In genomic region chr5:114774403-114775051, GRCm38 (mm10) we compare ENCODE assay signal across 7 mouse cellular contexts. TPM values are rescaled to one million over a fixed set of nuclear protein-coding genes. Genes with fewer than 3 reads are reported as not detected.
DNase-seq lines count a peak whose midpoint lies in the region; ATAC-seq lines count a peak whose summit lies in the region.

TSS of gene Ankrd13a (plus strand) at chr5:114774677.

- peak within 1 kb of the TSS; percentile 92 for H3K27ac ChIP-seq in embryonic facial prominence, embryonic 12.5 days
- peak within 1 kb of the TSS; percentile 91 for H3K27ac ChIP-seq in limb, embryonic 11.5 days (replicated peaks; ENCODE audit: low read depth, low read length)
- H3K27ac ChIP-seq in midbrain, embryonic 14.5 days (replicated peaks; ENCODE audit: low read depth, low read length), result peak within 1 kb of the TSS; percentile 95

- peak within 1 kb of the TSS; percentile 99 for H3K4me3 ChIP-seq in embryonic facial prominence, embryonic 12.5 days
- H3K4me3 ChIP-seq in limb, embryonic 11.5 days (ENCODE audit: low read depth, low read length), result peak within 1 kb of the TSS; percentile 94
- peak within 1 kb of the TSS; percentile 97 for H3K4me3 ChIP-seq in midbrain, embryonic 14.5 days (replicated peaks; ENCODE audit: low read depth, low read length)

- no peaks in the 10 kb centered on the region for H3K36me3 ChIP-seq in embryonic facial prominence, embryonic 12.5 days
- H3K36me3 ChIP-seq in limb, embryonic 11.5 days (ENCODE audit: control insufficient read depth, insufficient read depth, low read length), result no peaks in the 10 kb centered on the region
- H3K36me3 ChIP-seq in midbrain, embryonic 14.5 days (ENCODE audit: control insufficient read depth, insufficient read depth, low read length), result no peaks in the 10 kb centered on the region

- peaks cover 18% of the 10 kb centered on the region for H3K4me1 ChIP-seq in embryonic facial prominence, embryonic 12.5 days
- H3K4me1 ChIP-seq in limb, embryonic 11.5 days (ENCODE audit: control insufficient read depth, insufficient read depth, low read length), result no peaks in the 10 kb centered on the region
- peaks cover 29% of the 10 kb centered on the region for H3K4me1 ChIP-seq in midbrain, embryonic 14.5 days (ENCODE audit: control insufficient read depth, insufficient read depth, low read length)

- H3K9me3 ChIP-seq in embryonic facial prominence, embryonic 12.5 days, result no peaks in the 10 kb centered on the region
- H3K9me3 ChIP-seq in limb, embryonic 11.5 days (ENCODE audit: control insufficient read depth, low read length), result no peaks in the 10 kb centered on the region
- no peaks in the 10 kb centered on the region for H3K9me3 ChIP-seq in midbrain, embryonic 14.5 days (ENCODE audit: control insufficient read depth, low read length)

- peak; percentile 88 for DNase-seq in adrenal gland, postnatal 25 days
- DNase-seq in heart, adult 11 months, result peak; percentile 99
- peak; percentile 92 for DNase-seq in kidney, adult 18-20 months
- peak; percentile 92 for DNase-seq in limb, embryonic 11.5 days (ENCODE audit: low spot score)
- DNase-seq in midbrain, embryonic 14.5 days, result peak; percentile 96
- DNase-seq in spleen, adult 18-20 months, result peak; percentile 80 to 81

- peak within 1 kb of the TSS; percentile 97 for H3K9ac ChIP-seq in embryonic facial prominence, embryonic 12.5 days
- H3K9ac ChIP-seq in limb, embryonic 11.5 days (ENCODE audit: low read length), result peak within 1 kb of the TSS; percentile 91
- peak within 1 kb of the TSS; percentile 96 for H3K9ac ChIP-seq in midbrain, embryonic 14.5 days (replicated peaks; ENCODE audit: low read length)

- H3K27me3 ChIP-seq in embryonic facial prominence, embryonic 12.5 days, result no peaks in the 10 kb centered on the region
- no peaks in the 10 kb centered on the region for H3K27me3 ChIP-seq in limb, embryonic 11.5 days (ENCODE audit: control insufficient read depth, insufficient read depth, low read length)
- H3K27me3 ChIP-seq in midbrain, embryonic 14.5 days (ENCODE audit: control insufficient read depth, insufficient read depth, low read length), result no peaks in the 10 kb centered on the region

- ATAC-seq in embryonic facial prominence, embryonic 12.5 days (ENCODE audit: insufficient number of reproducible peaks, insufficient read depth, low FRiP score, low TSS enrichment), result peak; percentile 81
- ATAC-seq in limb, embryonic 11.5 days (ENCODE audit: insufficient number of reproducible peaks, low FRiP score, low TSS enrichment, low read depth), result peak; percentile 82
- peak; percentile 86 for ATAC-seq in midbrain, embryonic 14.5 days (ENCODE audit: low FRiP score, low TSS enrichment)

- peak within 1 kb of the TSS; percentile 73 for H3K4me2 ChIP-seq in embryonic facial prominence, embryonic 12.5 days (replicated peaks)
- peak within 1 kb of the TSS; percentile 65 for H3K4me2 ChIP-seq in limb, embryonic 11.5 days (ENCODE audit: low read depth, severe bottlenecking)
- peak within 1 kb of the TSS; percentile 94 for H3K4me2 ChIP-seq in midbrain, embryonic 14.5 days (ENCODE audit: low read length)

- WGBS in embryonic facial prominence, embryonic 12.5 days, result under 1% methylated on average over 55 of the region's 73 CpGs
- under 1% methylated on average over 68 of the region's 73 CpGs for WGBS in limb, embryonic 11.5 days
- WGBS in midbrain, embryonic 14.5 days, result under 1% methylated on average over 69 of the region's 73 CpGs

RNA-seq across cellular contexts. Expression of gene Ankrd13a, which starts in this region (rescaled TPM):
- total RNA-seq in adrenal gland, postnatal 25 days (2021), result 74.6 and 93.8 TPM in 2 replicates
- polyA plus RNA-seq in embryonic facial prominence, embryonic 12.5 days (2016; fragmentation: Nextera tagmentation; extraction: Ambion mirVana), result 60.5 and 63.9 TPM in 2 replicates
- 49.4 and 54.2 TPM in 2 replicates for polyA plus RNA-seq in limb, embryonic 11.5 days (2014; fragmentation: Nextera tagmentation; extraction: Ambion mirVana)
- 40.9 and 48.5 TPM in 2 replicates for polyA plus RNA-seq in midbrain, embryonic 14.5 days (2014; fragmentation: Nextera tagmentation; extraction: Ambion mirVana)

Comparison
In these comparisons a context has a peak if more than half of its experiments do, and no peak if none do; other contexts are left out.
1. Peak in every context shown above with its lines: DNase-seq, ATAC-seq, H3K4me3 ChIP-seq and H3K27ac ChIP-seq.